Comparison of ENCODE assay signal across 9 mouse cellular contexts in the genomic region with DNA sequence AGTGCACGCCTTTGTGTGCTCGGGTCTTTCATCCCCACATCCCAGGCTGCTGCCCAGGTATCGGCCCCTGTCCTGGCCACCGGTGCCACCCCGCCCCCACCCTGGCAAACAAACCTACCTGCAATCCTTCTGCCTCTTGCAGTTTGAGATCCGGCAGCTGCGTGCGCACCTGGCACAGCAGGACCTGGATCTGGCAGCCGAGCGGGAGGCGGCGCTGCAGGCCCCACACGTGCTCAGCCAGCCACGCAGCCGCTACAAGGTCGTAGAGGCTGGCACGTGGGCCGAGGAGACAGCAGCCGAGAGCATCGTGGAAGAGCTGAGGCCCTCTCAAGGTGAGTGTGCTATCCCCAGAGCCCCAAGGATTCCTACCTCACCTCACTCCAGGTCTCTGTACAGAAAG.
DNase-seq lines count a peak whose midpoint lies in the region; ATAC-seq lines count a peak whose summit lies in the region.
"Had no signal": no experiment of that assay in that cellular context is flagged by ENCODE, and none has a peak within 500 bp of the region (broad histone marks: within the 10 kb centered on the region; RNA-seq: fewer than 3 reads in every experiment).

No protein-coding gene starts in this region.

- no peak overlapping the region for H3K27ac ChIP-seq in heart, embryonic 15.5 days
- H3K27ac ChIP-seq in midbrain, embryonic 15.5 days: no peak overlapping the region
- H3K27ac ChIP-seq: heart, adult 2 months had no signal

- no peak for ATAC-seq in heart, embryonic 15.5 days (replicated peaks; ENCODE audit: insufficient number of reproducible peaks, insufficient read depth, low FRiP score, low read depth)
- peak; percentile 27; the same call in 1 of the 2 replicates for ATAC-seq in midbrain, embryonic 15.5 days (replicated peaks)
- no peak for ATAC-seq in granulocyte monocyte progenitor cell, adult 5-6 weeks (replicated peaks; ENCODE audit: poor library complexity, severe bottlenecking)
- no peak for ATAC-seq in cerebellum, adult (ENCODE audit: insufficient number of reproducible peaks, low FRiP score, low TSS enrichment)

- intact Hi-C loops in left cerebral cortex, postnatal 4 days (cut with DNase I): no loop called here

- peak overlapping the region; percentile 53 for H3K4me2 ChIP-seq in heart, embryonic 15.5 days
- peak overlapping the region; percentile 27 for H3K4me2 ChIP-seq in midbrain, embryonic 15.5 days

- H3K36me3 ChIP-seq in heart, embryonic 15.5 days: no peaks in the 10 kb centered on the region
- H3K36me3 ChIP-seq in midbrain, embryonic 15.5 days (replicated peaks): no peaks in the 10 kb centered on the region

- no peak overlapping the region for H3K4me3 ChIP-seq in heart, embryonic 15.5 days
- peak overlapping the region; percentile 7; the same call in 1 of the 2 replicates for H3K4me3 ChIP-seq in midbrain, embryonic 15.5 days
- H3K4me3 ChIP-seq: heart, adult 2 months had no signal

- DNase-seq in left cerebral cortex, postnatal 4 days: peak; percentile 19
- DNase-seq in left cerebral cortex, adult 9 months (ENCODE audit: low spot score in 2 of 2): no peak
- peak; percentile 51 to 71 for DNase-seq in kidney, postnatal 4 days
- no peak for DNase-seq in cerebellum, adult 11 months

- peak overlapping the region; percentile 26; the same call in 1 of the 2 replicates for H3K9ac ChIP-seq in heart, embryonic 15.5 days
- H3K9ac ChIP-seq in midbrain, embryonic 15.5 days: peak overlapping the region; percentile 22

- no peaks in the 10 kb centered on the region for H3K9me3 ChIP-seq in heart, embryonic 15.5 days (replicated peaks)
- no peaks in the 10 kb centered on the region for H3K9me3 ChIP-seq in midbrain, embryonic 15.5 days

- WGBS in heart, embryonic 15.5 days: 17% methylated on average over 20 of the region's 20 CpGs
- WGBS in midbrain, embryonic 15.5 days: 24% methylated on average over 20 of the region's 20 CpGs

- H3K27me3 ChIP-seq in heart, embryonic 15.5 days: peaks cover 15% of the 10 kb centered on the region
- H3K27me3 ChIP-seq in midbrain, embryonic 15.5 days (replicated peaks): 0 out of 2 replicates have a peak, but pooled peaks cover 3% of the 10 kb centered on the region

- H3K4me1 ChIP-seq in heart, embryonic 15.5 days (replicated peaks): peaks cover 8% of the 10 kb centered on the region
- peaks cover 15% of the 10 kb centered on the region; the same call in 1 of the 2 replicates for H3K4me1 ChIP-seq in midbrain, embryonic 15.5 days

Comparison
In these comparisons a context has a peak if more than half of its experiments do, and no peak if none do; other contexts are left out.
1. DNase-seq: peak in left cerebral cortex, postnatal 4 days (single experiment) and kidney, postnatal 4 days (2 of 2); none in left cerebral cortex, adult 9 months (0 of 2) and cerebellum, adult 11 months (single experiment).